Mouse (Mus musculus): ENCODE data around the gene Cks2. TPM values are rescaled to one million over a fixed set of nuclear protein-coding genes. Genes with fewer than 3 reads are reported as not detected.
A peak's percentile ranks its signal among the peaks of the same experiment; 100 is the strongest.
"Not testable (repeated sequence)": the region's sequence is repeated elsewhere in the genome, so short reads cannot be mapped to it uniquely, and the experiment has no call there.

The Cks2 gene
- polyA plus RNA-seq, 1 experiment from 2014 or later: 328 TPM

- 6% methylated on average over 12 of the region's 12 CpGs for WGBS
- H3K4me2 ChIP-seq: peak overlapping the region; percentile 26
- H3K4me3 ChIP-seq: no peak overlapping the region
- no peaks in the 10 kb centered on the region for H3K9me3 ChIP-seq
- no peak for ATAC-seq (ENCODE audit: insufficient number of reproducible peaks, insufficient read depth, low FRiP score, low TSS enrichment, low read depth)
- peaks cover 17% of the 10 kb centered on the region for H3K4me1 ChIP-seq
- no peaks in the 10 kb centered on the region for H3K27me3 ChIP-seq
- H3K27ac ChIP-seq: no peak overlapping the region
- H3K9ac ChIP-seq: peak overlapping the region; percentile 41; the same call in 1 of the 2 replicates
- no peaks in the 10 kb centered on the region for H3K36me3 ChIP-seq
These were observed 28.5 kb upstream of the Cks2 start for GRCm38 (mm10) chr13:51616417-51617044.

DNA sequence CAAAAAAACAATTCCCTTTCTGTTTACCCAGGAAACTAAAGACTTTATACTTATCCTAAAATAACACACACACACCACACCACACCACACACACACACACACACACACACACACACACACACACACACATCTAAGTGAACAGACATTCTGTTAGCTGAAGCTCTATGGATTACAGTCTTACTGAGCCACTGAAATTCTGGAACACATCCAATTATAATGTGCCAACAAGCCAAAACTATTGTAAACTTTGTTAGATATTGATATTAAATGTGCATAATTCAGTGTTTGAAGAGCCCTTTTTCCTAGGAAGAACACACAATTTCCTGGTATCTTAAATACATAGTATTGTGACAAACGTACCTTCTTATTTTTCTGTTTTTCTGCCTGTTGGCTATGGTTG lies 27.7 kb upstream of the Cks2 start:
- no peak for ATAC-seq (ENCODE audit: insufficient number of reproducible peaks, insufficient read depth, low FRiP score, low TSS enrichment, low read depth)
- H3K9me3 ChIP-seq: no peaks in the 10 kb centered on the region
- H3K9ac ChIP-seq: no peak overlapping the region
- 54% methylated on average over 1 of the region's 1 CpGs for WGBS
- H3K27me3 ChIP-seq: no peaks in the 10 kb centered on the region
- peaks cover 16% of the 10 kb centered on the region for H3K4me1 ChIP-seq
- H3K27ac ChIP-seq: no peak overlapping the region
- no peak overlapping the region for H3K4me2 ChIP-seq
- H3K36me3 ChIP-seq: no peaks in the 10 kb centered on the region
- no peak overlapping the region for H3K4me3 ChIP-seq

- Histone ChIP-seq H3K4me1 (peaks cover 16% of the 10 kb centered on the region), H3K27me3 (no peaks in the 10 kb centered on the region), H3K9ac (no peak overlapping the region), H3K4me2 (no peak overlapping the region), H3K36me3 (no peaks in the 10 kb centered on the region), H3K9me3 (no peaks in the 10 kb centered on the region), H3K4me3 (no peak overlapping the region), H3K27ac (no peak overlapping the region)
- 0 out of 2 replicates have a peak, but pooled peaks have one; percentile 20 for ATAC-seq (ENCODE audit: insufficient number of reproducible peaks, insufficient read depth, low FRiP score, low TSS enrichment, low read depth)
- 14% methylated on average over 6 of the region's 6 CpGs for WGBS
These were observed 27.2 kb upstream of the Cks2 start for GRCm38 (mm10) chr13:51617861-51618260.

DNA sequence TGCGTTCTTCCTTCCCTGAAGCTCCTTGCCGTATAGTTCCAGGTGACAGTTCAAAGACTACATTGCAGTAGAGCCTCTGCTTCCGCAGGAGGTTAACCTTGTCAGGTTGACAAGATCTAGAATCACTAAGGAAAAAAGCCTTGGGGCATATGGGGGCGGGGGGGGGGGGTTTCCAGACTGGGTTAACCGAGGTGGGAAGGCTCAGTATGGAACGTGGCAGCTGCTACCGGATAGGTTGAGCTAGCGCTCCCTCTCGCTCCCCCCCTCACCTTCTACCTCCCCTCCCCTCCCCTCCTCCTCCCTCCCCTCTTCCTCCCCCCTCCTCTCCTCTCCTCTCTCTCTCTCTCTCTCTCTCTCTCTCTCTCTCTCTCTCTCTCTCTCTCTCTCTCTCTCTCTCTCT lies 26.4 kb upstream of the Cks2 start:
- Histone ChIP-seq H3K27ac (no peak overlapping the region), H3K9ac (no peak overlapping the region), H3K4me3 (no peak overlapping the region), H3K27me3 (no peaks in the 10 kb centered on the region), H3K36me3 (no peaks in the 10 kb centered on the region), H3K4me2 (no peak overlapping the region), H3K9me3 (no peaks in the 10 kb centered on the region), H3K4me1 (peaks cover 16% of the 10 kb centered on the region)
- no peak for ATAC-seq (ENCODE audit: insufficient number of reproducible peaks, insufficient read depth, low FRiP score, low TSS enrichment, low read depth)
- WGBS: 13% methylated on average over 8 of the region's 9 CpGs

DNA sequence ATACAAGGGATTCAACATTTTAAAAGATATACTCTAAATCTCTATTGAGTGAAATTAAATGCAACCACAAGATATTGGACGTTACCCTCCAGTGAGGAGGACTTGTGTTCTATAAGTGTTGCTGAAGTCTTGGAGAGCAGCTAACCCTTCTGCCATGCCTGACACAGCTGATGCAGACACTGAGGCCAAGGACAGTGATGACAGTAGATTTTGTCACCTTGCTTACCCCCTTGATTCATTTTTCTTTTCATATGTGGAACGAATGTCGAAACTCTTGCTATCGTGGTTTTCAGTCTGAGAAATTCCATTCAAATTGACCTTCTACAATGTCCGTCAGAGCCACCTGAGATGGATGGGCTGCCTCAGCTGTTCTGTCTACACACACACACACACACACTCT lies 22.4 kb upstream of the Cks2 start:
- Histone ChIP-seq H3K36me3 (no peaks in the 10 kb centered on the region), H3K9me3 (no peaks in the 10 kb centered on the region), H3K4me2 (no peak overlapping the region), H3K27ac (no peak overlapping the region), H3K4me1 (no peaks in the 10 kb centered on the region; the same call in 1 of the 2 replicates), H3K9ac (no peak overlapping the region), H3K27me3 (no peaks in the 10 kb centered on the region), H3K4me3 (no peak overlapping the region)
- no peak for ATAC-seq (ENCODE audit: insufficient number of reproducible peaks, insufficient read depth, low FRiP score, low TSS enrichment, low read depth)
- WGBS: 90% methylated on average over 5 of the region's 5 CpGs

GRCm38 (mm10) chr13:51623678-51624077 lies 21.4 kb upstream of the Cks2 start:
- no peaks in the 10 kb centered on the region for H3K9me3 ChIP-seq
- H3K27ac ChIP-seq: no peak overlapping the region
- ATAC-seq (ENCODE audit: insufficient number of reproducible peaks, insufficient read depth, low FRiP score, low TSS enrichment, low read depth): no peak
- H3K4me2 ChIP-seq: no peak overlapping the region
- WGBS: 83% methylated on average over 2 of the region's 2 CpGs
- H3K27me3 ChIP-seq: no peaks in the 10 kb centered on the region
- H3K36me3 ChIP-seq: no peaks in the 10 kb centered on the region
- H3K4me3 ChIP-seq: no peak overlapping the region
- no peaks in the 10 kb centered on the region for H3K4me1 ChIP-seq
- H3K9ac ChIP-seq: no peak overlapping the region

GRCm38 (mm10) chr13:51628273-51628848 lies 16.7 kb upstream of the Cks2 start:
- WGBS: 75% methylated on average over 6 of the region's 6 CpGs
- ATAC-seq (ENCODE audit: insufficient number of reproducible peaks, insufficient read depth, low FRiP score, low TSS enrichment, low read depth): no peak

GRCm38 (mm10) chr13:51631354-51631992 lies 13.6 kb upstream of the Cks2 start:
- no peaks in the 10 kb centered on the region for H3K9me3 ChIP-seq
- no peak overlapping the region for H3K4me3 ChIP-seq
- H3K4me2 ChIP-seq: no peak overlapping the region
- no peaks in the 10 kb centered on the region for H3K27me3 ChIP-seq
- H3K27ac ChIP-seq: no peak overlapping the region
- H3K36me3 ChIP-seq: no peaks in the 10 kb centered on the region
- no peaks in the 10 kb centered on the region for H3K4me1 ChIP-seq
- no peak for ATAC-seq (ENCODE audit: insufficient number of reproducible peaks, insufficient read depth, low FRiP score, low TSS enrichment, low read depth)
- WGBS: 82% methylated on average over 15 of the region's 15 CpGs
- no peak overlapping the region for H3K9ac ChIP-seq

More at GRCm38 (mm10) chr13:51628273-51628848, 16.7 kb upstream of the Cks2 start:
- Histone ChIP-seq H3K27me3 (no peaks in the 10 kb centered on the region), H3K4me2 (no peak overlapping the region), H3K9ac (no peak overlapping the region), H3K4me1 (no peaks in the 10 kb centered on the region), H3K4me3 (no peak overlapping the region), H3K36me3 (no peaks in the 10 kb centered on the region), H3K9me3 (no peaks in the 10 kb centered on the region), H3K27ac (no peak overlapping the region)

GRCm38 (mm10) chr13:51632560-51633218 lies 12.3 kb upstream of the Cks2 start:
- WGBS: 84% methylated on average over 5 of the region's 5 CpGs
- no peaks in the 10 kb centered on the region for H3K9me3 ChIP-seq
- H3K27me3 ChIP-seq: no peaks in the 10 kb centered on the region
- H3K9ac ChIP-seq: no peak overlapping the region
- no peaks in the 10 kb centered on the region for H3K4me1 ChIP-seq
- no peaks in the 10 kb centered on the region for H3K36me3 ChIP-seq
- H3K27ac ChIP-seq: no peak overlapping the region
- no peak for ATAC-seq (ENCODE audit: insufficient number of reproducible peaks, insufficient read depth, low FRiP score, low TSS enrichment, low read depth)
- H3K4me3 ChIP-seq: no peak overlapping the region
- no peak overlapping the region for H3K4me2 ChIP-seq

DNA sequence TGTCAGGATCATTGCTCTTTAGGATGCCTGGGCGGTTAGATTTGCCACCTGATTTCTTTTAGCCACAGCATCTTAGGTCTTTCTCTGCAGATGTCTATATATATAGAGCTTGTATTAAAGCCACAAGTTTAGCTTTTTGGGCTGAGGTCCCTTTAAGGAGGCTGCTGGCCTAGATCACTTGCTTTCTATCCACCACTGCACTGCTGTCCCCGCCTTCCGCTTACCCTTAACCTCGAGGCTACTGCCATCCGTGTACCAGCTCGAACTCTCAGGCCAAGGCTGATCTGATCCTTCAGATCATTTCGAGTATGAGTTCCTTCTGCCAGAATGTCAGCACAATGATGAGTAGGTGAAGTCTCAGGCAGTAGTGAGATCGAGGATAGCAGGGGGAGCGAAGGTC lies 9.6 kb upstream of the Cks2 start:
- ATAC-seq (ENCODE audit: insufficient number of reproducible peaks, insufficient read depth, low FRiP score, low TSS enrichment, low read depth); H3K9ac ChIP-seq; H3K4me3 ChIP-seq; H3K9me3 ChIP-seq; H3K27me3 ChIP-seq; H3K4me2 ChIP-seq; H3K36me3 ChIP-seq; H3K4me1 ChIP-seq; H3K27ac ChIP-seq: not testable (repeated sequence)
- 56% methylated on average over 6 of the region's 9 CpGs for WGBS

DNA sequence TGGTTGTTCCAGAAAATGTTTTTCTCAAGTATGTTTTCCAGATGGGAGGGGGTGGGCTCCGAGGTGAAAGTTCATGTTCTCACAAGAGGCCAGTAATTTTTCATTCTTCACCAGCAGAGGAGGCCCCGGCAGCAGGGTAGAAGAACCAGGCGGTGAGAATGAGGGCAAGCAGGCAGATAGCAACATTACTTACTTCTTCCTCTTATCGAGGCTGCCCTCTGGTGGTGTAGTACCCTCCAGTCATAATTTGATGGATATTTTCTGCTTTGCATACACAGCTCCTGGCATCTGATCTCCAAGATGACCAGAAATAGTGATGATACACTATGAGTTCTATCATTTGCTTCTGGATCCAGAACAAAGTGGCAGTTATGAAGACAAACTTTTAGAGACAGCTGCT lies 6.1 kb upstream of the Cks2 start:
- H3K36me3 ChIP-seq: no peaks in the 10 kb centered on the region
- 78% methylated on average over 4 of the region's 4 CpGs for WGBS
- no peak overlapping the region for H3K4me3 ChIP-seq
- no peak overlapping the region for H3K9ac ChIP-seq
- no peak overlapping the region for H3K27ac ChIP-seq
- no peaks in the 10 kb centered on the region for H3K9me3 ChIP-seq
- no peak overlapping the region for H3K4me2 ChIP-seq
- no peak for ATAC-seq (ENCODE audit: insufficient number of reproducible peaks, insufficient read depth, low FRiP score, low TSS enrichment, low read depth)
- H3K27me3 ChIP-seq: no peaks in the 10 kb centered on the region
- no peaks in the 10 kb centered on the region for H3K4me1 ChIP-seq

GRCm38 (mm10) chr13:51641424-51641823 lies 3.6 kb upstream of the Cks2 start:
- no peak for ATAC-seq (ENCODE audit: insufficient number of reproducible peaks, insufficient read depth, low FRiP score, low TSS enrichment, low read depth)
- no peak overlapping the region for H3K27ac ChIP-seq
- WGBS: 91% methylated on average over 3 of the region's 3 CpGs

More at GRCm38 (mm10) chr13:51641424-51641823, 3.6 kb upstream of the Cks2 start:
- Histone ChIP-seq H3K9ac (no peak overlapping the region), H3K27me3 (no peaks in the 10 kb centered on the region), H3K4me3 (no peak overlapping the region), H3K4me2 (no peak overlapping the region), H3K4me1 (no peaks in the 10 kb centered on the region), H3K9me3 (no peaks in the 10 kb centered on the region), H3K36me3 (no peaks in the 10 kb centered on the region)

Data from embryonic facial prominence, embryonic 13.5 days (tissue).